Mouse (Mus musculus): ENCODE results near the gene Pcsk4. TPM values are rescaled to one million over a fixed set of nuclear protein-coding genes. Genes with fewer than 3 reads are reported as not detected.
A peak's percentile ranks its signal among the peaks of the same experiment; 100 is the strongest.

Pcsk4 gene
- 4.5 and 5.6 TPM in 2 replicates for polyA plus RNA-seq (2014; fragmentation: Nextera tagmentation; extraction: Ambion mirVana)

DNA sequence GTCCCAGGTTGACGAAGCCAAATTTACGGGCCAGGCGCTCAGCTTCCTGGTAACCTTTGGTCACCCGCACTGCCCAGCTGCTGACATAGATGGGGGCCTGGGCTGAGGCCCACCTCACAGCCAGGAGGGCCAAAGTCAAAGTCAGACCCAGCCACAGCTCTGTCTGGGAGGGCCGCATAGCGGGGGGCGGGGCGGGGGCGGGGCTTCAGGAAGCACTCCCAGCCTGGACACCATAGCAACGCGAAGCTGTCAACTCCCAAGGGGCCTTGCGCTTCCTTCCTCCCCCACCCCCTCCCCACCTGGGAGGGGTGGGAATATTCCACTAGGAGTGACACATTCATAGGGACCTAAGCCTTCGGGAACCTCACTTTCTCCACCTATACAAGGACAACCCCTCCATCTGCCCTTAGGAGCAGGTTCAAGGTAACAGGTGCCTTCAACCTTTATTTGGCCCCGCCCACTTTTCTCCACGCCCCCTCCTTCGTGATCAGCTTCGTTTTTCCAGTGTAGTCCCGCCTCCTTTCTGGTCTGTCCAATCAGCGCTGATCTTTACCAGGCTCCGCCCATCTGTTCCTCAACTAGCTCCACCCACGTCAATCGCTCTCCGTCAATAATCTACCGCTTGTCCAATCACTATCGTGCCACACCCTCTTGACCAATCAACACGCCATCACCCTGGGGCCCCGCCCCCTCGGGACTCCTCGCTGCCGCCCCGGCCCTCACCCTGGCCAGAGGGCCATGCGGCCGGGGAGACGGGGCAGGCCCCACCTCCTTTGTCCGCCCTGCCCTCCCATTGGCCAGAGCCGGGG, at the start of gene Pcsk4, which contains the start of gene Reep6:
Gene Pcsk4 (minus strand): TSS at position 226 of the 809 bp plus-strand sequence.
Gene Reep6 (plus strand): TSS at position 681 of the 809 bp plus-strand sequence.
- no peaks in the 10 kb centered on the region for H3K9me3 ChIP-seq (ENCODE audit: control insufficient read depth, low read depth, low read length)
- peak within 1 kb of the TSS; percentile 0; the same call in 1 of the 2 replicates for H3K27ac ChIP-seq (ENCODE audit: low read length)
- H3K4me3 ChIP-seq (ENCODE audit: low read depth, low read length), result peak within 1 kb of the TSS; percentile 45
- peak within 1 kb of the TSS; percentile 95 for H3K4me2 ChIP-seq (replicated peaks; ENCODE audit: low read depth, low read length)
- WGBS, result 3% methylated on average over 36 of the region's 36 CpGs
- no peak within 1 kb of the TSS; the same call in 1 of the 2 replicates for H3K9ac ChIP-seq (replicated peaks; ENCODE audit: low read depth, low read length)
- H3K27me3 ChIP-seq (ENCODE audit: control insufficient read depth, insufficient read depth, low read length), result no peaks in the 10 kb centered on the region
- peak; percentile 94 for ATAC-seq (ENCODE audit: insufficient number of reproducible peaks, insufficient read depth, low FRiP score, low read depth)
- H3K4me1 ChIP-seq (ENCODE audit: control insufficient read depth, insufficient read depth, low read length), result peaks cover 17% of the 10 kb centered on the region; the same call in 1 of the 2 replicates
- H3K36me3 ChIP-seq (ENCODE audit: control insufficient read depth, insufficient read depth, low read length), result no peaks in the 10 kb centered on the region

DNA sequence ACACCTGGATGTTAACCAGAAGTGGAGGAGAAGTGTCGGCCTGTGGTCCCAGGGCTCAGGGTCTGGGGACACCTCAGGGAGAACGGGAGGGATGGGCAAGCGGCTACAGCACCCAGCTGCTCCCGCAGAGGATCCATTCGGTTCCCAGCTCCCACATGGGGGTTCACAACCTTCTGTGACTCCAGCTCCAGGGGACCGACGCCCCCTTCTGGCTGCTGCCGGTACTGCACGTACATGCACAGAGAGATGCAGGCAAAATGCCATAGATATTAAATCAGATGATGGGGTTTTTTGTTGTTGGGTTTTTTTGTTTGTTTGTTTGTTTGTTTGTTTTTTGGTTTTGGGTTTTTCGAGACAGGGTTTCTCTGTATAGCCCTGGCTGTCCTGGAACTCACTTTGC, 48.4 kb upstream of the Pcsk4 start:
- Histone ChIP-seq H3K27ac (ENCODE audit: low read length) (no peak overlapping the region), H3K4me3 (ENCODE audit: low read depth, low read length) (no peak overlapping the region), H3K9me3 (ENCODE audit: control insufficient read depth, low read depth, low read length) (no peaks in the 10 kb centered on the region), H3K27me3 (ENCODE audit: control insufficient read depth, insufficient read depth, low read length) (no peaks in the 10 kb centered on the region), H3K9ac (replicated peaks; ENCODE audit: low read depth, low read length) (no peak overlapping the region), H3K4me1 (ENCODE audit: control insufficient read depth, insufficient read depth, low read length) (no peaks in the 10 kb centered on the region), H3K36me3 (ENCODE audit: control insufficient read depth, insufficient read depth, low read length) (peaks cover 27% of the 10 kb centered on the region), H3K4me2 (replicated peaks; ENCODE audit: low read depth, low read length) (no peak overlapping the region)
- 50% methylated on average over 10 of the region's 10 CpGs for WGBS
- ATAC-seq (ENCODE audit: insufficient number of reproducible peaks, insufficient read depth, low FRiP score, low read depth), result no peak

DNA sequence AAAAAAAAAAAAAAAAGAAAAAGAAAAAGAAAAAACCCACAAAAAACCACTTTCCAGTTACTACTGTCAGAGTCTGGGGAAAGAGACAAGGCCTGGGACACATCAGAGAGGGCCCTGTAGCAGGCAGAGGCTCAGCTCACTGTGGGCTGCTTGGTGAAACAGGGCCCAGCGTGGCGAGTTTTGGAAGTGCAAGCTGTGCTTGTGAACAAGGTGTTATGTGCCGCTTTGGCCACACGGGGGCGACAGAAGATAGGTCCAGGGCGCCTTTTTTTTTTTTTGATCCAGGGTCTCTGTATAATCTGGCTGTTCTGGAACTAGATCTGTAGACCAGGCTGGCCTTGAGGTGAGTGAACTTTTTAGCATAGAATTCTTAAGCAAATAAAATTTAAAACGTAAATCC, 46.9 kb upstream of the Pcsk4 start:
- Histone ChIP-seq H3K4me1 (ENCODE audit: control insufficient read depth, insufficient read depth, low read length) (no peaks in the 10 kb centered on the region), H3K4me2 (replicated peaks; ENCODE audit: low read depth, low read length) (no peak overlapping the region), H3K9ac (replicated peaks; ENCODE audit: low read depth, low read length) (no peak overlapping the region), H3K36me3 (ENCODE audit: control insufficient read depth, insufficient read depth, low read length) (peaks cover 13% of the 10 kb centered on the region), H3K4me3 (ENCODE audit: low read depth, low read length) (no peak overlapping the region), H3K27me3 (ENCODE audit: control insufficient read depth, insufficient read depth, low read length) (no peaks in the 10 kb centered on the region), H3K27ac (ENCODE audit: low read length) (no peak overlapping the region), H3K9me3 (ENCODE audit: control insufficient read depth, low read depth, low read length) (no peaks in the 10 kb centered on the region)
- ATAC-seq (ENCODE audit: insufficient number of reproducible peaks, insufficient read depth, low FRiP score, low read depth), result no peak
- 2% methylated on average over 7 of the region's 7 CpGs for WGBS

DNA sequence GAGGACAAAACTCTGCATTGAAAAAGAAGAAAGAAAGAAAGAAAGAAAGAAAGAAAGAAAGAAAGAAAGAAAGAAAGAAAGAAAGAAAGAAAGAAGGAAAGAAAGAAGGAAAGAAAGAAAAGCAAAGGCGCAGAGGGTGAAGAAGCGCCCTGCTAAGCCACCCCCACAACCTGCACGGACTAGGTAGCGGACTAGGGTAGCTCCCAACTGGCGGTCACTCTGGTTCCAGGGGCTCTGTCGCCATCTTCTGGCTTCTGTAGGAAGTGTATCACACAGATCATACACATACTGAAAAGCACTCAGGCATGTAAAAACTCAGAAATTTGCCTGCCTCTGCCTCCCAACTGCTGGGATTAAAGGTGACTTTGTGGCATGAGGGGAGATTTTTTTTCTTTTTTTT, 44.8 kb upstream of the Pcsk4 start:
- WGBS, result 17% methylated on average over 6 of the region's 6 CpGs
- Histone ChIP-seq H3K4me3 (ENCODE audit: low read depth, low read length) (no peak overlapping the region), H3K9ac (replicated peaks; ENCODE audit: low read depth, low read length) (no peak overlapping the region), H3K4me1 (ENCODE audit: control insufficient read depth, insufficient read depth, low read length) (no peaks in the 10 kb centered on the region), H3K27ac (ENCODE audit: low read length) (no peak overlapping the region), H3K9me3 (ENCODE audit: control insufficient read depth, low read depth, low read length) (no peaks in the 10 kb centered on the region), H3K27me3 (ENCODE audit: control insufficient read depth, insufficient read depth, low read length) (no peaks in the 10 kb centered on the region), H3K4me2 (replicated peaks; ENCODE audit: low read depth, low read length) (no peak overlapping the region), H3K36me3 (ENCODE audit: control insufficient read depth, insufficient read depth, low read length) (no peaks in the 10 kb centered on the region)
- no peak; the same call in 1 of the 2 replicates for ATAC-seq (ENCODE audit: insufficient number of reproducible peaks, insufficient read depth, low FRiP score, low read depth)

DNA sequence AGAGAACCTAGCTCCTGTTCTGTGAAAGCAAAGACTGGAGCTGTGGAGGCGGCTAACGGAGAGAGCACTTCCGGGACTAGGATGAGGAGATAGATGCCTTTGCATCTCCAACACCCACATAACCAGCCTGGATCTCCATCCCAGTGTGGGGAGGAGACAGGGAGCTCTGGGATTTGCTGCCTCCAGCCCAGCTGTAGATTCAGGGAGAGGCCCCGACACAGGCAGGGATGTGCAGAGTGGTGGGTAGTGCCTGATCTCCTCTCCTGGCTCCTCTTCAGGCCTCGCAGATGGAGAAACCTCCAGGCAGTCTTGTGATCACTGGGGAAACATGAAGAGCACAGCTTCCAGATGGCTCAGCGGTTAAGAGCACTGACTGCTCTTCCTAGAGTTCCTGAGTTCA, 43.4 kb upstream of the Pcsk4 start:
- no peaks in the 10 kb centered on the region for H3K27me3 ChIP-seq (ENCODE audit: control insufficient read depth, insufficient read depth, low read length)
- no peak for ATAC-seq (ENCODE audit: insufficient number of reproducible peaks, insufficient read depth, low FRiP score, low read depth)
- 83% methylated on average over 6 of the region's 6 CpGs for WGBS

DNA sequence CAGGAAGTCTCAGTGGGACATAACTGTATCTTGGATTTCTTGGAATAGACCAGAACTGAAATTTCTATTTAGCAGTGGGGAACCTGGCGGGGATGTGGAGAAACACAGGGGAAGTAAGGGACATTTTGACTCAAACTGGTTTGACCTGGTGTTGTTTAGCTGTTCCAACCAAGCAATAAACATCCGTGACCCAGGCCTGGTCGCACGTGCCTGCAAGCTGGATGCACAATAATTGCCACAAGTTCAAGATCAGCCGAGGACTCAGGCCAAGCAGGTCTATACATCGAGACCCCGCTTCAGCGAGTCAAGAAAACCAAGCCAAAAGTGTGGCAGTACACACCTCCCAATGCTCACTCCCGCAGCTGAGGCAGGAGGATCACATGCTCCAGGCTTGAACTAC, 42.7 kb upstream of the Pcsk4 start:
- no peaks in the 10 kb centered on the region for H3K9me3 ChIP-seq (ENCODE audit: control insufficient read depth, low read depth, low read length)
- 0 out of 2 replicates have a peak overlapping the region, but pooled peaks have one; percentile 7 for H3K4me3 ChIP-seq (ENCODE audit: low read depth, low read length)
- no peaks in the 10 kb centered on the region for H3K4me1 ChIP-seq (ENCODE audit: control insufficient read depth, insufficient read depth, low read length)
- 53% methylated on average over 9 of the region's 9 CpGs for WGBS
- no peaks in the 10 kb centered on the region for H3K36me3 ChIP-seq (ENCODE audit: control insufficient read depth, insufficient read depth, low read length)
- no peak overlapping the region for H3K27ac ChIP-seq (ENCODE audit: low read length)
- H3K4me2 ChIP-seq (replicated peaks; ENCODE audit: low read depth, low read length), result 0 out of 2 replicates have a peak overlapping the region, but pooled peaks have one; percentile 13
- H3K27me3 ChIP-seq (ENCODE audit: control insufficient read depth, insufficient read depth, low read length), result no peaks in the 10 kb centered on the region
- H3K9ac ChIP-seq (replicated peaks; ENCODE audit: low read depth, low read length), result no peak overlapping the region
- ATAC-seq (ENCODE audit: insufficient number of reproducible peaks, insufficient read depth, low FRiP score, low read depth), result no peak

More for the DNA sequence above, 43.4 kb upstream of the Pcsk4 start:
- Histone ChIP-seq H3K36me3 (ENCODE audit: control insufficient read depth, insufficient read depth, low read length) (no peaks in the 10 kb centered on the region), H3K4me2 (replicated peaks; ENCODE audit: low read depth, low read length) (no peak overlapping the region), H3K9me3 (ENCODE audit: control insufficient read depth, low read depth, low read length) (no peaks in the 10 kb centered on the region), H3K9ac (replicated peaks; ENCODE audit: low read depth, low read length) (no peak overlapping the region), H3K27ac (ENCODE audit: low read length) (no peak overlapping the region), H3K4me3 (ENCODE audit: low read depth, low read length) (no peak overlapping the region), H3K4me1 (ENCODE audit: control insufficient read depth, insufficient read depth, low read length) (no peaks in the 10 kb centered on the region)

DNA sequence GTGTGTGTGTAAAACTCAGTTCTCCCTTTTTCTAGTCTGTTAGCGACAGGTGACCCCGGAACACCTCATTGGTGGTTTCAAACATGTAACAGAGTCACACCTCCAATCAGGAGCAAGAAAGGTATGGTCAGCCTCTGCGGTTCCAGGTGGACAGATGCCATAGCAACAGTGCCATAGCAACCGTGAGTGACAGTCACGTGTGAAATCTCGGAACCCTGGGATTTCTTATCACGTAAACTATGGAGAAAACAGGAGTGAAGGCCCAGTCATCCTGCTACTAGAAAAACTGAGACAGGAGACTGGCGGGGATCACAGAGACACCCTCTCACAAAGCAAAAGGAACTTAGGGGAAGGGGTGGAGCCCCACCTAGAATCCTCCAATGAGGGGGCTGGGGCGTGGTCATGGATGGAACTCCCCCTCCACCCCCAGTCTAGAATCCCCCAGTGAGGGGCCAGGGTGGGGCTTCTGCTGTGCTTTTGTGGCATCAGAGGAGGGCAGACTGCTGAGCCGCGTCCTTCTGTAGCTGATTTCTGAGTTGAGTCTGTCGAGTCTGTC, 42.2 kb upstream of the Pcsk4 start:
- H3K27ac ChIP-seq (ENCODE audit: low read length), result no peak overlapping the region
- H3K9me3 ChIP-seq (ENCODE audit: control insufficient read depth, low read depth, low read length), result no peaks in the 10 kb centered on the region
- 4% methylated on average over 12 of the region's 12 CpGs for WGBS
- no peak overlapping the region for H3K9ac ChIP-seq (replicated peaks; ENCODE audit: low read depth, low read length)
- ATAC-seq (ENCODE audit: insufficient number of reproducible peaks, insufficient read depth, low FRiP score, low read depth), result peak; percentile 66; the same call in 1 of the 2 replicates
- no peaks in the 10 kb centered on the region for H3K36me3 ChIP-seq (ENCODE audit: control insufficient read depth, insufficient read depth, low read length)
- no peaks in the 10 kb centered on the region for H3K4me1 ChIP-seq (ENCODE audit: control insufficient read depth, insufficient read depth, low read length)
- H3K4me2 ChIP-seq (replicated peaks; ENCODE audit: low read depth, low read length), result peak overlapping the region; percentile 13; the same call in 1 of the 2 replicates
- H3K4me3 ChIP-seq (ENCODE audit: low read depth, low read length), result peak overlapping the region; percentile 7; the same call in 1 of the 2 replicates
- H3K27me3 ChIP-seq (ENCODE audit: control insufficient read depth, insufficient read depth, low read length), result no peaks in the 10 kb centered on the region

DNA sequence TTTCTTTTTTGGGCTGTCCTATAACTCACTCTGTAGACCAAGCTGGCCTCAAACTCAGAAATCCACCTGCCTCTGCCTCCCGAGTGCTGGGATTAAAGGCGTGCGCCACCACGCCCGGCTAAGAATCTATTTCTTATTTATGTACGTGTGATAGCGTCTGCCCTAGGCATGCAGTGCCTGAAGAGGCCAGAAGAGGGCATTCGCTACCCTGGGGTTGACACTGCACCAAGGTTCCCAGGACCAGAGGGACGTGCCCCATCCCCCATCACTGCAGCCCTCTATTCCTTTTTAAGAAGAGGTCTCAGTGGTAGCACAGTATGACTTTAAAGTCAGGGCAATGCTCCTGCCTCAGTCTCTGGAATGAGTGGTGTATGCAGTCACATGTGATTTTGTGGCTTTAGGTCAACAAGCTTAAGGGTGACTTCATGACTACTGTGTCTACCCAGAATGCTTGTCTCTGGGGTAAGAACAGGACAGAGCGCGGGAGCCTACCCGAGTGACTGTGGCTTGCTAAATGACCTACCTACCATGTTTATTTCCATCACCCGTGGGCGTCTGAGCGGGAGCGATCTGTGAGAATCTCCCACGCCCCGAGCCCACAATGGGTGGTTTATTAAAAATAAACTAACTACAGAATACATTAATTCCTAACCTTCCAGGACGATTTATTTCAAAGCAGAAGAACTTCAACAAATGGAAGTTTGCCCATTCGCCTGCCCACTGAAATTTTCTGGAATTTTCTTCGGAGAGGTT, 40.9 kb upstream of the Pcsk4 start:
- Histone ChIP-seq H3K4me3 (ENCODE audit: low read depth, low read length) (no peak overlapping the region), H3K4me1 (ENCODE audit: control insufficient read depth, insufficient read depth, low read length) (no peaks in the 10 kb centered on the region), H3K27ac (ENCODE audit: low read length) (no peak overlapping the region), H3K27me3 (ENCODE audit: control insufficient read depth, insufficient read depth, low read length) (no peaks in the 10 kb centered on the region), H3K36me3 (ENCODE audit: control insufficient read depth, insufficient read depth, low read length) (no peaks in the 10 kb centered on the region), H3K9me3 (ENCODE audit: control insufficient read depth, low read depth, low read length) (no peaks in the 10 kb centered on the region), H3K4me2 (replicated peaks; ENCODE audit: low read depth, low read length) (no peak overlapping the region), H3K9ac (replicated peaks; ENCODE audit: low read depth, low read length) (no peak overlapping the region)
- no peak for ATAC-seq (ENCODE audit: insufficient number of reproducible peaks, insufficient read depth, low FRiP score, low read depth)
- 80% methylated on average over 21 of the region's 21 CpGs for WGBS
